Mouse (Mus musculus): ENCODE data around the gene Cd93.

GRCm38 (mm10) chr2:148406160-148406970 is 37.0 kb downstream of the Cd93 start:
- TF ChIP-seq CTCF (IDR thresholded peaks at IDR 0.05; ENCODE audit: insufficient read depth, low read length) (peak; percentile 29; the same call in 1 of the 2 replicates), POLR2A (IDR thresholded peaks at IDR 0.05; ENCODE audit: borderline replicate concordance, extremely low read depth, low read depth, low read length) (peak; percentile 51; the same call in 1 of the 2 replicates)

All from lung, adult 2 months (tissue).